Mouse (Mus musculus): ENCODE results near the gene Tmc6. TPM values are rescaled to one million over a fixed set of nuclear protein-coding genes. Genes with fewer than 3 reads are reported as not detected.

Gene Tmc6
- total RNA-seq, 2 experiments from 2014 or later: 39.7 to 172 TPM

GRCm38 (mm10) chr11:117765361-117765760, 16.6 kb downstream of the Tmc6 start:
- ATAC-seq (replicated peaks; ENCODE audit: low FRiP score, low TSS enrichment, poor library complexity, severe bottlenecking): no peak

- no peak for ATAC-seq (replicated peaks; ENCODE audit: low FRiP score, low TSS enrichment, poor library complexity, severe bottlenecking)
Observed at GRCm38 (mm10) chr11:117764319-117764718, 17.7 kb downstream of the Tmc6 start.

- ATAC-seq (replicated peaks; ENCODE audit: low FRiP score, low TSS enrichment, poor library complexity, severe bottlenecking): no peak
Observed at GRCm38 (mm10) chr11:117762246-117762645, 19.8 kb downstream of the Tmc6 start.

- ATAC-seq (replicated peaks; ENCODE audit: low FRiP score, low TSS enrichment, poor library complexity, severe bottlenecking): no peak
Observed at GRCm38 (mm10) chr11:117761801-117762200, 20.2 kb downstream of the Tmc6 start.

GRCm38 (mm10) chr11:117760374-117761119, 21.5 kb downstream of the Tmc6 start:
- no peak for ATAC-seq (replicated peaks; ENCODE audit: low FRiP score, low TSS enrichment, poor library complexity, severe bottlenecking)

GRCm38 (mm10) chr11:117759267-117759666, 22.7 kb downstream of the Tmc6 start:
- ATAC-seq (replicated peaks; ENCODE audit: low FRiP score, low TSS enrichment, poor library complexity, severe bottlenecking): no peak

- no peak for ATAC-seq (replicated peaks; ENCODE audit: low FRiP score, low TSS enrichment, poor library complexity, severe bottlenecking)
Observed at GRCm38 (mm10) chr11:117755891-117756290, 26.1 kb downstream of the Tmc6 start.

- ATAC-seq (replicated peaks; ENCODE audit: low FRiP score, low TSS enrichment, poor library complexity, severe bottlenecking): no peak
Observed at GRCm38 (mm10) chr11:117751544-117751943, 30.5 kb downstream of the Tmc6 start.

- ATAC-seq (replicated peaks; ENCODE audit: low FRiP score, low TSS enrichment, poor library complexity, severe bottlenecking): 0 out of 2 replicates have a peak, but pooled peaks have one; percentile 22
Observed at GRCm38 (mm10) chr11:117749414-117749813, 32.6 kb downstream of the Tmc6 start.

- no peak for ATAC-seq (replicated peaks; ENCODE audit: low FRiP score, low TSS enrichment, poor library complexity, severe bottlenecking)
Observed at GRCm38 (mm10) chr11:117748628-117749027, 33.4 kb downstream of the Tmc6 start.

- peak; percentile 53 for ATAC-seq (replicated peaks; ENCODE audit: low FRiP score, low TSS enrichment, poor library complexity, severe bottlenecking)
Observed at GRCm38 (mm10) chr11:117743454-117744030, 38.5 kb downstream of the Tmc6 start.

GRCm38 (mm10) chr11:117742715-117743114, 39.3 kb downstream of the Tmc6 start:
- ATAC-seq (replicated peaks; ENCODE audit: low FRiP score, low TSS enrichment, poor library complexity, severe bottlenecking): no peak

GRCm38 (mm10) chr11:117742243-117742642, 39.8 kb downstream of the Tmc6 start:
- no peak for ATAC-seq (replicated peaks; ENCODE audit: low FRiP score, low TSS enrichment, poor library complexity, severe bottlenecking)

GRCm38 (mm10) chr11:117741128-117741527, 40.9 kb downstream of the Tmc6 start:
- ATAC-seq (replicated peaks; ENCODE audit: low FRiP score, low TSS enrichment, poor library complexity, severe bottlenecking): no peak

GRCm38 (mm10) chr11:117738123-117738522, 43.9 kb downstream of the Tmc6 start:
- no peak for ATAC-seq (replicated peaks; ENCODE audit: low FRiP score, low TSS enrichment, poor library complexity, severe bottlenecking)

GRCm38 (mm10) chr11:117736037-117736689, 45.8 kb downstream of the Tmc6 start:
- ATAC-seq (replicated peaks; ENCODE audit: low FRiP score, low TSS enrichment, poor library complexity, severe bottlenecking): no peak

GRCm38 (mm10) chr11:117731470-117731869, 50.5 kb downstream of the Tmc6 start:
- ATAC-seq (replicated peaks; ENCODE audit: low FRiP score, low TSS enrichment, poor library complexity, severe bottlenecking): no peak

GRCm38 (mm10) chr11:117730490-117730838, 51.5 kb downstream of the Tmc6 start:
- no peak for ATAC-seq (replicated peaks; ENCODE audit: low FRiP score, low TSS enrichment, poor library complexity, severe bottlenecking)

GRCm38 (mm10) chr11:117729798-117730489, 52.1 kb downstream of the Tmc6 start:
- ATAC-seq (replicated peaks; ENCODE audit: low FRiP score, low TSS enrichment, poor library complexity, severe bottlenecking): no peak

- ATAC-seq (replicated peaks; ENCODE audit: low FRiP score, low TSS enrichment, poor library complexity, severe bottlenecking): no peak
Observed at GRCm38 (mm10) chr11:117729341-117729740, 52.7 kb downstream of the Tmc6 start.
